Mouse (Mus musculus) midbrain, embryonic 12.5 days (tissue): ENCODE results near the gene Fam50a. TPM values are rescaled to one million over a fixed set of nuclear protein-coding genes. Genes with fewer than 3 reads are reported as not detected.
"Not testable (repeated sequence)": the region's sequence is repeated elsewhere in the genome, so short reads cannot be mapped to it uniquely, and the experiment has no call there.

Experiments
- ATAC-seq: fragments of 200-750 bp; cut with Nextera tagmentation; 2 replicates; pipeline ENCODE4 v1.8.0; 2017; ENCODE audit warnings: low read depth, moderate TSS enrichment, moderate library complexity; ENCODE audit not compliant: low FRiP score
- H3K27ac ChIP-seq: fragments of 300-500 bp; sonication (generic); replicated peaks from 2 replicates; pipeline ENCODE4 v1.5.1; 2016; ENCODE audit warnings: mild to moderate bottlenecking
- H3K27me3 ChIP-seq: fragments of 300-500 bp; sonication (generic); 2 replicates; pipeline ENCODE4 v1.6.1; 2016; ENCODE audit warnings: mild to moderate bottlenecking
- H3K36me3 ChIP-seq: fragments of 300-500 bp; sonication (generic); 2 replicates; pipeline ENCODE4 v1.6.1; 2016
- H3K4me1 ChIP-seq: fragments of 300-500 bp; sonication (generic); 2 replicates; pipeline ENCODE4 v1.6.1; 2016
- H3K4me2 ChIP-seq: fragments of 300-500 bp; sonication (generic); replicated peaks from 2 replicates; pipeline ENCODE4 v1.6.1; 2016; ENCODE audit warnings: mild to moderate bottlenecking, moderate library complexity
- H3K4me3 ChIP-seq: fragments of 300-500 bp; sonication (generic); 2 replicates; pipeline ENCODE4 v1.5.1; 2016; ENCODE audit warnings: mild to moderate bottlenecking
- H3K9ac ChIP-seq: fragments of 300-500 bp; sonication (generic); replicated peaks from 2 replicates; pipeline ENCODE4 v1.6.1; 2016; ENCODE audit warnings: mild to moderate bottlenecking, moderate library complexity
- H3K9me3 ChIP-seq: fragments of 300-500 bp; sonication (generic); 2 replicates; pipeline ENCODE4 v1.6.1; 2016; ENCODE audit warnings: mild to moderate bottlenecking
- WGBS: fragments of 180-500 bp; shearing (Covaris S2); methylation state at CpG from one replicate; pipeline ENCODE4 v1.1.7; 2016; 5-methylcytosine and 5-hydroxymethylcytosine counted together
- microRNA-seq: library from miRNA; unstranded; fragments of <30 nt; microRNA quantifications from one replicate; pipeline ENCODE4, GENCODE M21; 2017
- polyA plus RNA-seq: library from polyadenylated mRNA; unstranded; fragments of >200 nt; fragmentation: Nextera tagmentation; extraction: Ambion mirVana; gene quantifications from 2 replicates; pipeline ENCODE4 v1.2.1, GENCODE M21; 2016

Gene Fam50a
- polyA plus RNA-seq, 1 experiment from 2014 or later, result 63.2 TPM

DNA sequence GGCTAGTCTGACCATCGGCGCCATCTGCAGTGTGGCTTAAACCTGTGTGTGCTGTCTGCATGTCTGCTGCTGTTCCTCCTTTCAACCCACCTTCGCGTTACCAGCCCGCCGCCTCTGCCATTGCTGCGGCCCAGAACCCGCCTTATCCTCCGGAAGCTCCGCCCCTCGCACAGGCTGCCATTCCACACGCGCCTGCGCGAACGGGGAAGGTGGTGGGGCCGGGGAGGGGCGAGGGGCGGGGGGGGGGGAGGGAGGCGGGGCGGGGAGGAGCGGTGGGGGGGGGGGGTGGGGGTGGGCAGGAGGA, 40.6 kb downstream of the Fam50a start, which contains the start of gene Lage3:
TSS of gene Lage3 (minus strand) at position 152 of the 304 bp plus-strand sequence.
- no peaks in the 10 kb centered on the region for H3K9me3 ChIP-seq
- 36% methylated on average over 3 of the region's 22 CpGs for WGBS
- peak within 1 kb of the TSS; percentile 44 for H3K4me3 ChIP-seq
- H3K36me3 ChIP-seq, result no peaks in the 10 kb centered on the region
- H3K27me3 ChIP-seq, result no peaks in the 10 kb centered on the region
- ATAC-seq, result peak; percentile 83
- H3K9ac ChIP-seq, result peak within 1 kb of the TSS; percentile 59
- peak within 1 kb of the TSS; percentile 59 for H3K4me2 ChIP-seq
- peak within 1 kb of the TSS; percentile 42 for H3K27ac ChIP-seq
- no peaks in the 10 kb centered on the region for H3K4me1 ChIP-seq

DNA sequence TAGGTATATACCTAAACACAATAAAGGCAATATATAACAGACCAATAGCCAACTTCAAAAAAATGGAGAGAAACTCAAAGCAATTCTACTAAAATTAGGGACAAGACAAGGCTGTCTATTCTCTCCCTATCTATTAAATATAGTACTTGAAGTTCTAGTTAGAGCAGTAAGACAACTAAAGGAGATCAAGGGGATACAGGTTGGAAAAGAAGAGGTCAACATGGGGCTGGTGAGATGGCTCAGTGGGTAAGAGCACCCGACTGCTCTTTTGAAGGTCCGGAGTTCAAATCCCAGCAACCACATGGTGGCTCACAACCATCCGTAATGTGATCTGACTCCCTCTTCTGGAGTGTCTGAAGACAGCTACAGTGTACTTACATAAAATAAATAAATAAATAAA, 44.2 kb downstream of the Fam50a start:
- not testable (repeated sequence) for H3K4me3 ChIP-seq, H3K4me2 ChIP-seq, H3K36me3 ChIP-seq, H3K27me3 ChIP-seq, H3K9me3 ChIP-seq, H3K4me1 ChIP-seq, H3K9ac ChIP-seq, ATAC-seq, H3K27ac ChIP-seq
- WGBS, result 92% methylated on average over 3 of the region's 3 CpGs

DNA sequence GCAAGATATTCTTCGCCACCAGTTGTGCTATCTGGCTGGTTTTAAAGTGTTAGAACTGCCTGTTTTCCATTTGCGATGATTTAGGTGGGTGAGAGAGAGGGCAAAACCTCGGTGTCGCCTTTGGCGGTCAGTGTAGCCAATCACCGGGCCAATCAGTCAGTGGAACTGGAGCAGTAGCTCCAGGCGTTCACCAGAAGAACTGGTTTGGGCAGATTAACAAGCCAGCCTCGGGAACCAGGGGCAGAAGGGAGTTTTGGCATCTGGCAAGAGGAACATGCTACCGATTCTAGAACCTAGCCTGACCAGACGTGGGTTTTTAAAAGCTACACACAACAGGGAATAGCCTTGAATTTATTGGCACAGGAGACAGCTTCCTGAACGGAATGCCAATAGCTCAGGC, 46.3 kb downstream of the Fam50a start:
- Histone ChIP-seq H3K36me3 (no peaks in the 10 kb centered on the region), H3K9me3 (no peaks in the 10 kb centered on the region), H3K27ac (no peak overlapping the region), H3K4me1 (no peaks in the 10 kb centered on the region), H3K27me3 (no peaks in the 10 kb centered on the region), H3K4me3 (no peak overlapping the region), H3K9ac (no peak overlapping the region), H3K4me2 (no peak overlapping the region)
- 59% methylated on average over 11 of the region's 11 CpGs for WGBS
- no peak for ATAC-seq

DNA sequence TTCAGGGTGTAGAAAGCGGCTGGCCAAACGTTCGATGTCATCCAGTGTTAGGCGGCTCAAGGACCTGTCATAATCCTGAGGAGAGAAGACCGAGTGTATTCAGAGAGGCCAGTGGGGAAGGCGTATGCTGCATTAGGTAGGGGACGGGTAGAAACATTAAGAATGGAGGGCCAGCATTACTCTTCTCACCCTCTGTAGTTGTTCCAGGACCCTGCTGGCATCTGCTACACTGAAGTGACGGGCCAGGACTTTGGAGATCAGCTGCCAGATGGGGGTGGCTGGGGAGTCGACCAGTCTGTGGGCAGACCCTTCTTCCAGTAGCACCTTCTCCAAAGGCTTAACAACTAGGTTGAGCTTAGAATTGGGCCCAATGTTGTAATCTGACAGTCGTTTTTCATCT, 54.7 kb downstream of the Fam50a start:
- Histone ChIP-seq H3K4me2 (peak overlapping the region; percentile 66), H3K4me1 (peaks cover 9% of the 10 kb centered on the region; the same call in 1 of the 2 replicates), H3K36me3 (no peaks in the 10 kb centered on the region; the same call in 1 of the 2 replicates), H3K27ac (0 out of 2 replicates have a peak overlapping the region, but pooled peaks have one; percentile 63), H3K9ac (peak overlapping the region; percentile 71), H3K9me3 (no peaks in the 10 kb centered on the region), H3K27me3 (no peaks in the 10 kb centered on the region), H3K4me3 (peak overlapping the region; percentile 59)
- no peak; the same call in 1 of the 2 replicates for ATAC-seq
- WGBS, result 76% methylated on average over 10 of the region's 10 CpGs

GRCm38 (mm10) chrX:74368209-74368909, 55.5 kb downstream of the Fam50a start:
- 29% methylated on average over 46 of the region's 49 CpGs for WGBS
- H3K9ac ChIP-seq, result peak overlapping the region; percentile 71
- H3K4me2 ChIP-seq, result peak overlapping the region; percentile 66
- no peaks in the 10 kb centered on the region; the same call in 1 of the 2 replicates for H3K36me3 ChIP-seq
- peak; percentile 77 for ATAC-seq
- H3K27ac ChIP-seq, result peak overlapping the region; percentile 63
- H3K9me3 ChIP-seq, result no peaks in the 10 kb centered on the region
- peak overlapping the region; percentile 59 for H3K4me3 ChIP-seq
- peaks cover 10% of the 10 kb centered on the region; the same call in 1 of the 2 replicates for H3K4me1 ChIP-seq
- no peaks in the 10 kb centered on the region for H3K27me3 ChIP-seq

Small RNAs within 50 kb of the gene (microRNA-seq; reads per million reads assigned to microRNA genes)
- gene Mir7091, result not detected
- 1.2 reads per million for gene Mir7092

Other genes starting within 250 kb of the Fam50a start
- not detected in 2 replicates for gene Opn1mw, start 185.6 kb upstream of the Fam50a start, polyA plus RNA-seq
- gene Mecp2, start 177.7 kb upstream of the Fam50a start, polyA plus RNA-seq, result 17.8 and 19.7 TPM in 2 replicates
- gene Tex28, start 145.2 kb upstream of the Fam50a start, polyA plus RNA-seq, result not detected in 2 replicates
- gene Tktl1, start 135.8 kb upstream of the Fam50a start, polyA plus RNA-seq, result 0.06 and 0.09 TPM in 2 replicates
- gene Flna, start 63.2 kb upstream of the Fam50a start, polyA plus RNA-seq, result 210 and 233 TPM in 2 replicates
- gene Emd, start 58.3 kb upstream of the Fam50a start, polyA plus RNA-seq, result 15.4 and 18.9 TPM in 2 replicates
- gene Rpl10, start 42.2 kb upstream of the Fam50a start, polyA plus RNA-seq, result 521 and 544 TPM in 2 replicates
- gene Taz, start 31.1 kb upstream of the Fam50a start, polyA plus RNA-seq, result 88.4 and 92.9 TPM in 2 replicates
- 4.6 and 5.3 TPM in 2 replicates for gene Dnase1l1, start 30.7 kb upstream of the Fam50a start, polyA plus RNA-seq
- 118 and 119 TPM in 2 replicates for gene Atp6ap1, start 15.9 kb upstream of the Fam50a start, polyA plus RNA-seq
- gene Gdi1, start 8.0 kb upstream of the Fam50a start, polyA plus RNA-seq, result 616 and 685 TPM in 2 replicates
- gene Plxna3, start 16.0 kb downstream of the Fam50a start, polyA plus RNA-seq, result 51.3 and 55.4 TPM in 2 replicates
- gene Lage3, start 40.6 kb downstream of the Fam50a start, polyA plus RNA-seq, result 99.7 and 104 TPM in 2 replicates
- 61.1 and 68.2 TPM in 2 replicates for gene Ubl4a, start 60.2 kb downstream of the Fam50a start, polyA plus RNA-seq
- 8.8 and 9.0 TPM in 2 replicates for gene Slc10a3, start 60.3 kb downstream of the Fam50a start, polyA plus RNA-seq
- 30.5 and 33.2 TPM in 2 replicates for gene Fam3a, start 80.2 kb downstream of the Fam50a start, polyA plus RNA-seq
- 23.2 and 24.4 TPM in 2 replicates for gene Ikbkg, start 80.3 kb downstream of the Fam50a start, polyA plus RNA-seq
- gene G6pdx, start 116.2 kb downstream of the Fam50a start, polyA plus RNA-seq, result 53.6 and 54.1 TPM in 2 replicates
- gene Gm6880, start 168.4 kb downstream of the Fam50a start, polyA plus RNA-seq, result not detected in 2 replicates